Mouse (Mus musculus) lung, embryonic 14.5 days (tissue): Measurements from ENCODE around the gene Noxo1. TPM values are rescaled to one million over a fixed set of nuclear protein-coding genes. Genes with fewer than 3 reads are reported as not detected.

Source experiments
- ATAC-seq: fragments of 200-750 bp; cut with Nextera tagmentation; 2 replicates; pipeline ENCODE4 v1.8.0; 2017; ENCODE audit warnings: mild to moderate bottlenecking, moderate TSS enrichment, moderate library complexity; ENCODE audit not compliant: insufficient read depth
- DNase-seq: peaks from one replicate; pipeline ENCODE4 v3.0.0-alpha.2; 2015
- H3K27ac ChIP-seq: fragments of 300-500 bp; sonication (generic); 2 replicates; pipeline ENCODE4 v1.5.1; 2014; ENCODE audit warnings: low read depth, mild to moderate bottlenecking, moderate library complexity
- H3K27me3 ChIP-seq: fragments of 300-500 bp; sonication (generic); 2 replicates; pipeline ENCODE4 v1.6.1; 2014; ENCODE audit warnings: low read length, control low read depth; ENCODE audit not compliant: insufficient read depth
- H3K36me3 ChIP-seq: fragments of 300-500 bp; sonication (generic); 2 replicates; pipeline ENCODE4 v1.6.1; 2014; ENCODE audit warnings: control low read depth; ENCODE audit not compliant: insufficient read depth
- H3K4me1 ChIP-seq: fragments of 300-500 bp; sonication (generic); 2 replicates; pipeline ENCODE4 v1.6.1; 2014; ENCODE audit warnings: antibody characterized with exemption, control low read depth; ENCODE audit not compliant: insufficient read depth
- H3K4me2 ChIP-seq: fragments of 300-500 bp; sonication (generic); 2 replicates; pipeline ENCODE4 v1.6.1; 2014; ENCODE audit warnings: mild to moderate bottlenecking
- H3K4me3 ChIP-seq: fragments of 300-500 bp; sonication (generic); 2 replicates; pipeline ENCODE4 v1.5.1; 2014; ENCODE audit warnings: low read depth, low read length
- H3K9ac ChIP-seq: fragments of 300-500 bp; sonication (generic); 2 replicates; pipeline ENCODE4 v1.6.1; 2014
- H3K9me3 ChIP-seq: fragments of 300-500 bp; sonication (generic); 2 replicates; pipeline ENCODE4 v1.6.1; 2016; ENCODE audit warnings: low read depth, low read length, control low read depth
- CTCF ChIP-seq: IDR thresholded peaks from 2 replicates; pipeline ENCODE4 v1.5.1; 2016; ENCODE audit warnings: antibody characterized with exemption, low read depth
- WGBS: fragments of 180-500 bp; shearing (Covaris S2); extraction: QIAGEN DNeasy Blood & Tissue Kit; methylation state at CpG from one replicate; pipeline ENCODE4 v1.1.7; 2014; 5-methylcytosine and 5-hydroxymethylcytosine counted together
- polyA plus RNA-seq: library from polyadenylated mRNA; unstranded; fragments of >200 nt; fragmentation: Nextera tagmentation; extraction: Ambion mirVana; gene quantifications from 2 replicates; pipeline ENCODE4 v1.2.1, GENCODE M21; 2014

The Noxo1 gene
- polyA plus RNA-seq, 1 experiment from 2014 or later, result 3.5 TPM

DNA sequence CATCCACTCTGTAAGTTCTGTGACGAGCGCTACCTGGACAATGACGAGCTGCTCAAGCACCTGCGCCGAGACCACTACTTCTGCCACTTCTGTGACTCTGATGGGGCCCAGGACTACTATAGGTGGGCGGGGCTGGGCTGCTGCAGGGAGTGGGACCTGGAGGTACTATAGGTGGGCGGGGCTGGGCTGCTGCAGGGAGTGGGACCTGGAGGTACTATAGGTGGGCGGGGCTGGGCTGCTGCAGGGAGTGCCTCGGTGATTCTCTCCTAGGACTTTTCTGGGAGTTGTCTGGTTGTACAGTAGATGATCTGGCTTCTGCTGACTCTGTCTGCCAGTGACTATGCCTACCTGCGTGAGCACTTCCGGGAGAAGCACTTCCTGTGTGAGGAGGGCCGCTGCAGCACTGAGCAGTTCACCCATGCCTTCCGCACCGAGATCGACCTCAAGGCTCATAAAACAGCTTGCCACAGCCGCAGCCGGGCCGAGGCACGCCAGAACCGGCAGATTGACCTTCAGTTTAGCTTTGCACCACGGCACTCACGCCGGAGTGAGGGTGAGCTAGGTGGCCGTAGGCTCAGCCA lies 18.4 kb upstream of the Noxo1 start:
- no peak for ATAC-seq
- no peak overlapping the region for H3K4me3 ChIP-seq
- WGBS, result 90% methylated on average over 24 of the region's 24 CpGs

DNA sequence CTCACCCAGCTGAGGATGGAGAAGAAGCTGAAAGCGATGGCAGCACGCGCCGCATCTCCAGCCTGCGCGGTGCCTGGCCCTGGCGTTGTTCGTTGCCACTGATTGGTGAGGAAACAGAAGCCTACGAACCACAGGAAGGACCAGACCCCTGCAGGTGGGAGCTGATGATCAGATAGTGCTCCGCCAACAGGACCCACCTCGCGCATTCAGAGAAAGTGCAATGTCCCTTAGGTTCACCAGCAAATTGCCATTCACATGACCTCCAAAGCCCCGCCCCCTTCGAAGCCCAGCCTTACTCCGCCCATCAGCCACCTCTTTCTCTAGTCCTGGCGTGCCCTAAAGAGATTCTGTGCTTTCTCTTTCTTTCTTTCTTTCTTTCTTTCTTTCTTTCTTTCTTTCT lies 9.5 kb upstream of the Noxo1 start:
- Histone ChIP-seq H3K4me3 (no peak overlapping the region), H3K27me3 (peaks cover 43% of the 10 kb centered on the region), H3K4me1 (peaks cover 3% of the 10 kb centered on the region; the same call in 1 of the 2 replicates), H3K27ac (no peak overlapping the region), H3K9me3 (no peaks in the 10 kb centered on the region), H3K9ac (no peak overlapping the region), H3K4me2 (peak overlapping the region; percentile 31; the same call in 1 of the 2 replicates), H3K36me3 (peaks cover 11% of the 10 kb centered on the region)
- 25% methylated on average over 16 of the region's 16 CpGs for WGBS
- TF ChIP-seq CTCF, result no peak
- no peak for ATAC-seq
- peak; percentile 46 for DNase-seq

More for the DNA sequence above, 18.4 kb upstream of the Noxo1 start:
- Histone ChIP-seq H3K27ac (no peak overlapping the region), H3K9ac (no peak overlapping the region), H3K36me3 (peaks cover 64% of the 10 kb centered on the region), H3K27me3 (no peaks in the 10 kb centered on the region), H3K9me3 (no peaks in the 10 kb centered on the region), H3K4me2 (no peak overlapping the region), H3K4me1 (no peaks in the 10 kb centered on the region)
- no peak for TF ChIP-seq CTCF
- no peak for DNase-seq

DNA sequence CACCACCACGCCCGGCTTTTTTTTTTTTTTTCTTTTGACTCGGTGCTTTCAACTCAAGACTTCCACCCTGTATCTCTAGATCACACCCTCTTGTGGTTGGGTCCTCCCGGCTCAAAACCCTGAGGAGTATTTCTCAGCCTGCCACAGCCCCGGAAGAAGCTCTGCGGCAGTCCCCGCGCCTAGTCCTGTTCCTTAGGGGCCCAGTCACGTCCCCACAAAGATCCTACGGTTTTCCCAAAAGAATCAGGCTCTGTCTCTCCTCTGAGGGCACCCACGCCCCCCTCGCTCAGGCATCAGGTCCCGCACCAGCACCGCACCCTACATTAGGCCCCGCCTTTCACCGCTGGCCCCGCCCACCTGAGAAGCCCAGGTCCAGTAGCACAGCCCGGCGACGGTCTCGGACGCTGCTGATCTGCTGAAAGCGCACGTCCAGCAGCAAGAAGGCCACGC lies 8.9 kb upstream of the Noxo1 start:
- H3K9ac ChIP-seq, result peak overlapping the region; percentile 30; the same call in 1 of the 2 replicates
- H3K9me3 ChIP-seq, result no peaks in the 10 kb centered on the region
- peaks cover 7% of the 10 kb centered on the region for H3K36me3 ChIP-seq
- peaks cover 43% of the 10 kb centered on the region for H3K27me3 ChIP-seq
- ATAC-seq, result peak; percentile 54; the same call in 1 of the 2 replicates
- H3K4me3 ChIP-seq, result peak overlapping the region; percentile 34
- no peak for TF ChIP-seq CTCF
- peak overlapping the region; percentile 63 for H3K4me2 ChIP-seq
- WGBS, result 1% methylated on average over 25 of the region's 25 CpGs
- DNase-seq, result peak; percentile 64
- H3K27ac ChIP-seq, result no peak overlapping the region
- H3K4me1 ChIP-seq, result peaks cover 3% of the 10 kb centered on the region; the same call in 1 of the 2 replicates

DNA sequence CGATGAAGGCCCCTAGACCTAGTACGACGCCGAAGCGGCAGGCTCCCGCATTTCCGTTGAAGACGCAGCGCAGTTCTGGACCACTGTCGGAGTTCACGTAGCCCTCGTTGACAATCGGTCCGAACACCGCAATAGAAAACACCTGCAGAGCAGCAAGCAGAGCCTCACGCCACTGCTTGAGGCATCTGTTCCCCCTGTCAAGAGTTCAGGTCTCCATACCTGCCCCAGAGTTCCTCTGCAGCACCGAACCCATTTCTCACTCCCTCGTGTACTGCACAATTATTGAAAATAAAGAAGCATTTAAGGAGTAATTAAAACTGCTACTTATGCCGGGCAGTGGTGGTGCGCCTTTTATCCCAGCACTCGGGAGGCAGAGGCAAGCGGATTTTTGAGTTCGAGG lies 8.4 kb upstream of the Noxo1 start:
- Histone ChIP-seq H3K27me3 (peaks cover 43% of the 10 kb centered on the region), H3K4me1 (peaks cover 3% of the 10 kb centered on the region; the same call in 1 of the 2 replicates), H3K9me3 (no peaks in the 10 kb centered on the region), H3K4me3 (peak overlapping the region; percentile 34), H3K4me2 (peak overlapping the region; percentile 63), H3K9ac (peak overlapping the region; percentile 30; the same call in 1 of the 2 replicates), H3K36me3 (peaks cover 7% of the 10 kb centered on the region), H3K27ac (no peak overlapping the region)
- ATAC-seq (no peak), DNase-seq (no peak)
- WGBS, result 17% methylated on average over 23 of the region's 23 CpGs
- no peak for TF ChIP-seq CTCF

DNA sequence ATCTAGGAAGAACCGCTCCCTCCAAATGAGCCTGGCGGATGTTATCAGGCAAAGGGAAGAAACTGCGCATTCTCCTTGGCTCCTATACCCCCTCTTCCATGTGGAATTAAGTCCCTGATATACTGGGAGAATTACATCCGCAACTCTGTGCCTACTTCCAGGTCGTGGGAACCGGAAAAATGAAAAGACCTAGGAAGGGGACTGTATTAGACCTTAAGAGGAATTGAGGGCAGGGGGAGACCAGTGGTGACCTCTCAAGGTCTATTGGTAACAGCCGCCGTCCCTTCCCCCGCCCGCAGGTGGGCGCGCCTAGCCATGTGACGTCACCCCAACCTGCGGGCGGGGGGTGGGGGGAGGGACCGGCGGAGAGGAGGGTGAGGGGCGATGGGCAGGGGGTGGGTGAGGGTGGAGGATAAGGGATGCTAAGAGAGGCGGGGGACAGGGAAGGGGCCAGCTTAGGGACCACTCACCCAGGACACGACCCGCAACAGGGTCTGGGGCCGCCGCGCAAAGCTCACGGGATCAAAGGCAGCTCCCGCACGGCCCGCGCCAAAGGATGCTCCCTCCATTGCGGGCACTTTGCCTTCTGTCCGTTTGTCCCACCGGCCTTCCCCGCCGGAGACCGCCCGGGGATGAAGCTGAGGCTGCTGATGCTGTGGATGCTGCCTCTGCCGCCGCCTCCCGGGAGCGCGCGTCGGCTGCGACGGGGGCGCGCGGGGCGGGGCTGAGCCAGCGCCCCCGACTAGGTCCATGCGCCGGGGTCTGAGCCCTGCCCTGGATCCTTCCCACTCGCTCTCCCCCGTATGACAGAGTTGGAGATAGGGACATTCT lies 6.6 kb upstream of the Noxo1 start, which contains the start of gene Syngr3:
Gene Syngr3 (minus strand): TSS at position 705 of the 831 bp plus-strand sequence.
- Histone ChIP-seq H3K27ac (no peak within 1 kb of the TSS), H3K36me3 (peaks cover 21% of the 10 kb centered on the region), H3K27me3 (peaks cover 43% of the 10 kb centered on the region), H3K9me3 (no peaks in the 10 kb centered on the region), H3K4me3 (peak within 1 kb of the TSS; percentile 50), H3K4me2 (peak within 1 kb of the TSS; percentile 92), H3K4me1 (peaks cover 3% of the 10 kb centered on the region; the same call in 1 of the 2 replicates), H3K9ac (peak within 1 kb of the TSS; percentile 54)
- ATAC-seq (0 out of 2 replicates have a peak, but pooled peaks have one; percentile 32), DNase-seq (peak; percentile 34)
- TF ChIP-seq CTCF, result no peak
- WGBS, result under 1% methylated on average over 53 of the region's 55 CpGs

DNA sequence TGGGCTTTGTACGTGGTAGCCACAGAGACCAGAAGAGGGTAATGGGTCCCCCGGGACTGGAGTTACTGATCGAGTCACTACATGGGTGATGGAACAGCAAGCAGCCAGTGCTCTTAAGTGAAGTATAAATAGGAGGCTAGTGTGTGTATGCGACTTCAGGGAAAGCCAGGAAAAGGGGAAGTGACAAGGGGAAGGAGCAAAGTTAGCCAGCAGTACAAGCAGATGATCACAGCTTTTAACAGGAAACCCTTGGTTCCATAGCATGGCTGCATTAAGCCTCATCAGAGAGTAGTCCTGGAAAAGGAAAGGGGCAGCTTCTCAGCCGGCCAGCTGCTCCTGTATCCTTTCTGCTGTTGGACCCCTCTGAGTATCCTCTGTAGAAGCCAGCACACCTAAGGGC lies 3.6 kb upstream of the Noxo1 start:
- H3K4me3 ChIP-seq, result no peak overlapping the region
- no peak overlapping the region for H3K9ac ChIP-seq
- H3K4me2 ChIP-seq, result no peak overlapping the region
- DNase-seq (no peak), ATAC-seq (no peak)
- no peaks in the 10 kb centered on the region for H3K9me3 ChIP-seq
- TF ChIP-seq CTCF, result no peak
- H3K36me3 ChIP-seq, result peaks cover 21% of the 10 kb centered on the region
- H3K4me1 ChIP-seq, result peaks cover 12% of the 10 kb centered on the region
- H3K27ac ChIP-seq, result no peak overlapping the region
- 89% methylated on average over 5 of the region's 5 CpGs for WGBS
- peaks cover 40% of the 10 kb centered on the region for H3K27me3 ChIP-seq
